Mouse (Mus musculus) liver, embryonic 11.5 days (tissue): ENCODE data around the gene Ssna1. TPM values are rescaled to one million over a fixed set of nuclear protein-coding genes. Genes with fewer than 3 reads are reported as not detected.

ENCODE experiments used
- ATAC-seq: fragments of 200-750 bp; cut with Nextera tagmentation; replicated peaks from 2 replicates; pipeline ENCODE4 v1.8.0; 2017; ENCODE audit warnings: moderate number of reproducible peaks, mild to moderate bottlenecking, moderate TSS enrichment, moderate library complexity; ENCODE audit not compliant: low FRiP score
- DNase-seq: peaks from one replicate; pipeline ENCODE4 v3.0.0-alpha.2; 2017; ENCODE audit warnings: low spot score
- H3K27ac ChIP-seq: fragments of 300-500 bp; sonication (generic); 2 replicates; pipeline ENCODE4 v1.5.1; 2014; ENCODE audit warnings: mild to moderate bottlenecking, low read depth, low read length, control low read depth
- H3K27me3 ChIP-seq: fragments of 300-500 bp; sonication (generic); replicated peaks from 2 replicates; pipeline ENCODE4 v1.6.1; 2014; ENCODE audit warnings: low read length, mixed read lengths; ENCODE audit not compliant: control insufficient read depth, insufficient read depth
- H3K36me3 ChIP-seq: fragments of 300-500 bp; sonication (generic); 2 replicates; pipeline ENCODE4 v1.6.1; 2014; ENCODE audit warnings: mild to moderate bottlenecking, low read length, moderate library complexity, mixed read lengths; ENCODE audit not compliant: control insufficient read depth, insufficient read depth
- H3K4me1 ChIP-seq: fragments of 300-500 bp; sonication (generic); replicated peaks from 2 replicates; pipeline ENCODE4 v1.6.1; 2014; ENCODE audit warnings: low read length, mixed read lengths; ENCODE audit not compliant: control insufficient read depth, insufficient read depth
- H3K4me2 ChIP-seq: fragments of 300-500 bp; sonication (generic); 2 replicates; pipeline ENCODE4 v1.6.1; 2014; ENCODE audit warnings: mild to moderate bottlenecking, control low read depth, moderate library complexity
- H3K4me3 ChIP-seq: fragments of 300-500 bp; sonication (generic); 2 replicates; pipeline ENCODE4 v1.5.1; 2014; ENCODE audit warnings: low read depth, low read length, control low read depth
- H3K9ac ChIP-seq: fragments of 300-500 bp; sonication (generic); 2 replicates; pipeline ENCODE4 v1.6.1; 2014; ENCODE audit warnings: low read depth, low read length, control low read depth
- H3K9me3 ChIP-seq: fragments of 300-500 bp; sonication (generic); 2 replicates; pipeline ENCODE4 v1.6.1; 2016; ENCODE audit warnings: low read length, inconsistent platforms, mixed read lengths; ENCODE audit not compliant: control insufficient read depth
- WGBS: fragments of 180-500 bp; shearing (Covaris S2); extraction: QIAGEN DNeasy Blood & Tissue Kit; methylation state at CpG from one replicate; pipeline ENCODE4 v1.1.7; 2014; 5-methylcytosine and 5-hydroxymethylcytosine counted together
- polyA plus RNA-seq: library from polyadenylated mRNA; unstranded; fragments of >200 nt; fragmentation: Nextera tagmentation; extraction: Ambion mirVana; gene quantifications from 2 replicates; pipeline ENCODE4 v1.2.1, GENCODE M21; 2014

Gene Ssna1
- polyA plus RNA-seq, 1 experiment from 2014 or later: 237 TPM

- Histone ChIP-seq H3K27me3 (peaks cover 3% of the 10 kb centered on the region; the same call in 1 of the 2 replicates), H3K36me3 (peaks cover 8% of the 10 kb centered on the region), H3K4me1 (peaks cover 40% of the 10 kb centered on the region), H3K4me2 (peak overlapping the region; percentile 60), H3K9ac (0 out of 2 replicates have a peak overlapping the region, but pooled peaks have one; percentile 42), H3K4me3 (no peak overlapping the region), H3K27ac (peak overlapping the region; percentile 35; the same call in 1 of the 2 replicates), H3K9me3 (no peaks in the 10 kb centered on the region)
- 37% methylated on average over 2 of the region's 2 CpGs for WGBS
- ATAC-seq: no peak
- no peak for DNase-seq
Measured at GRCm38 (mm10) chr2:25266720-25267119, 5.5 kb downstream of the Ssna1 start.

- ATAC-seq: no peak
Measured at GRCm38 (mm10) chr2:25265897-25266656, 6.2 kb downstream of the Ssna1 start.

GRCm38 (mm10) chr2:25264851-25265250 is 7.4 kb downstream of the Ssna1 start:
- DNase-seq (no peak), ATAC-seq (no peak)
- H3K4me3 ChIP-seq: peak overlapping the region; percentile 75; the same call in 1 of the 2 replicates
- H3K9ac ChIP-seq: 0 out of 2 replicates have a peak overlapping the region, but pooled peaks have one; percentile 27
- peaks cover 32% of the 10 kb centered on the region for H3K4me1 ChIP-seq
- H3K36me3 ChIP-seq: peaks cover 2% of the 10 kb centered on the region
- peaks cover 3% of the 10 kb centered on the region; the same call in 1 of the 2 replicates for H3K27me3 ChIP-seq
- WGBS: 76% methylated on average over 3 of the region's 3 CpGs
- no peak overlapping the region for H3K27ac ChIP-seq
- no peaks in the 10 kb centered on the region for H3K9me3 ChIP-seq
- H3K4me2 ChIP-seq: peak overlapping the region; percentile 69

More at GRCm38 (mm10) chr2:25265897-25266656, 6.2 kb downstream of the Ssna1 start:
- 53% methylated on average over 6 of the region's 6 CpGs for WGBS
- H3K27me3 ChIP-seq: peaks cover 3% of the 10 kb centered on the region; the same call in 1 of the 2 replicates
- DNase-seq: no peak
- 0 out of 2 replicates have a peak overlapping the region, but pooled peaks have one; percentile 19 for H3K27ac ChIP-seq
- peaks cover 8% of the 10 kb centered on the region for H3K36me3 ChIP-seq
- H3K9me3 ChIP-seq: no peaks in the 10 kb centered on the region
- H3K9ac ChIP-seq: peak overlapping the region; percentile 42; the same call in 1 of the 2 replicates
- peaks cover 35% of the 10 kb centered on the region for H3K4me1 ChIP-seq
- H3K4me3 ChIP-seq: peak overlapping the region; percentile 18; the same call in 1 of the 2 replicates
- peak overlapping the region; percentile 60 for H3K4me2 ChIP-seq

GRCm38 (mm10) chr2:25264286-25264660 is 8.0 kb downstream of the Ssna1 start:
- no peak for ATAC-seq
- Histone ChIP-seq H3K27me3 (peaks cover 3% of the 10 kb centered on the region; the same call in 1 of the 2 replicates), H3K4me3 (peak overlapping the region; percentile 75), H3K27ac (no peak overlapping the region), H3K4me1 (peaks cover 32% of the 10 kb centered on the region), H3K9me3 (no peaks in the 10 kb centered on the region), H3K36me3 (no peaks in the 10 kb centered on the region), H3K4me2 (peak overlapping the region; percentile 69), H3K9ac (peak overlapping the region; percentile 20)
- 66% methylated on average over 5 of the region's 5 CpGs for whole genome bisulfite sequencing
- DNase-seq: no peak

GRCm38 (mm10) chr2:25263623-25264285 is 8.5 kb downstream of the Ssna1 start:
- H3K9me3 ChIP-seq: no peaks in the 10 kb centered on the region
- H3K27me3 ChIP-seq: peaks cover 3% of the 10 kb centered on the region; the same call in 1 of the 2 replicates
- peak overlapping the region; percentile 69 for H3K4me2 ChIP-seq
- DNase-seq (no peak), ATAC-seq (no peak)
- H3K27ac ChIP-seq: no peak overlapping the region
- H3K4me1 ChIP-seq: peaks cover 32% of the 10 kb centered on the region
- H3K9ac ChIP-seq: peak overlapping the region; percentile 63
- 30% methylated on average over 12 of the region's 12 CpGs for WGBS
- H3K36me3 ChIP-seq: no peaks in the 10 kb centered on the region
- peak overlapping the region; percentile 75 for H3K4me3 ChIP-seq

- WGBS: under 1% methylated on average over 81 of the region's 82 CpGs
- H3K4me3 ChIP-seq: peak overlapping the region; percentile 75
- H3K4me2 ChIP-seq: peak overlapping the region; percentile 69
- no peak for DNase-seq
- peaks cover 32% of the 10 kb centered on the region for H3K4me1 ChIP-seq
- H3K9ac ChIP-seq: peak overlapping the region; percentile 63
- no peaks in the 10 kb centered on the region for H3K36me3 ChIP-seq
- H3K9me3 ChIP-seq: no peaks in the 10 kb centered on the region
- H3K27me3 ChIP-seq: peaks cover 3% of the 10 kb centered on the region; the same call in 1 of the 2 replicates
- H3K27ac ChIP-seq: peak overlapping the region; percentile 39; the same call in 1 of the 2 replicates
- peak; percentile 18; the same call in 1 of the 2 replicates for ATAC-seq
Measured at GRCm38 (mm10) chr2:25262795-25263622, 9.2 kb downstream of the Ssna1 start.

- Histone ChIP-seq H3K36me3 (no peaks in the 10 kb centered on the region), H3K9ac (peak within 1 kb of the TSS; percentile 71), H3K4me2 (peak within 1 kb of the TSS; percentile 69), H3K4me3 (peak within 1 kb of the TSS; percentile 75), H3K27ac (peak within 1 kb of the TSS; percentile 71), H3K9me3 (no peaks in the 10 kb centered on the region), H3K4me1 (peaks cover 28% of the 10 kb centered on the region), H3K27me3 (peaks cover 3% of the 10 kb centered on the region; the same call in 1 of the 2 replicates)
- DNase-seq: peak; percentile 89
- peak; percentile 97 for ATAC-seq
- WGBS: under 1% methylated on average over 39 of the region's 39 CpGs
Measured at GRCm38 (mm10) chr2:25262291-25262767, 9.9 kb downstream of the Ssna1 start, which contains the start of gene Tprn. Tprn (plus strand) TSS chr2:25262618.
